Mouse (Mus musculus) regulatory T cell (primary cell): Measurements from ENCODE around the gene Cryge.
"Not testable (repeated sequence)": the region's sequence is repeated elsewhere in the genome, so short reads cannot be mapped to it uniquely, and the experiment has no call there.

Source experiments
- in situ Hi-C: fragments of 300-600 bp; cut with MboI, MseI; formaldehyde crosslinking; loops from one replicate; pipeline ENCODE4 v1.15.1; 2025; ENCODE audit warnings: high pct_unique_total_duplicates

Gene Cryge

GRCm38 (mm10) chr1:65050952-65051351 lies at the start of gene Cryge:
Gene Cryge (minus strand): TSS chr1:65051149.
- in situ Hi-C loops: not testable (repeated sequence)

GRCm38 (mm10) chr1:65096953-65097352 lies 46.0 kb upstream of the Cryge start:
- in situ Hi-C loops: no loop called here

- in situ Hi-C loops: no loop called here
Measured at GRCm38 (mm10) chr1:65091566-65091965, 40.6 kb upstream of the Cryge start.

- in situ Hi-C loops: no loop called here
Measured at GRCm38 (mm10) chr1:65090370-65090769, 39.4 kb upstream of the Cryge start.

- in situ Hi-C loops: no loop called here
Measured at GRCm38 (mm10) chr1:65088567-65089356, 37.8 kb upstream of the Cryge start.

GRCm38 (mm10) chr1:65082188-65082587 lies 31.2 kb upstream of the Cryge start, which contains the start of gene Crygb:
Gene Crygb (minus strand): TSS chr1:65082288.
- in situ Hi-C loops: no loop called here

GRCm38 (mm10) chr1:65075607-65076006 lies 24.7 kb upstream of the Cryge start:
- in situ Hi-C loops: no loop called here

GRCm38 (mm10) chr1:65073589-65073988 lies 22.6 kb upstream of the Cryge start, which contains the start of gene Crygc:
Gene Crygc (minus strand): TSS chr1:65073689.
- in situ Hi-C loops: no loop called here

GRCm38 (mm10) chr1:65067842-65068241 lies 16.9 kb upstream of the Cryge start:
- in situ Hi-C loops: no loop called here

GRCm38 (mm10) chr1:65064201-65064600 lies 13.3 kb upstream of the Cryge start:
- in situ Hi-C loops: no loop called here

- in situ Hi-C loops: no loop called here
Measured at GRCm38 (mm10) chr1:65063352-65063751, 12.4 kb upstream of the Cryge start, which contains the start of gene Crygd. Gene Crygd (minus strand): TSS chr1:65063452.

- in situ Hi-C loops: no loop called here
Measured at GRCm38 (mm10) chr1:65052140-65052539, 1.2 kb upstream of the Cryge start.

GRCm38 (mm10) chr1:65051696-65052095 lies 747 bp upstream of the Cryge start:
- in situ Hi-C loops: no loop called here

- in situ Hi-C loops: no loop called here
Measured at GRCm38 (mm10) chr1:65048781-65049180, 2.2 kb downstream of the Cryge start.

GRCm38 (mm10) chr1:65046401-65047109 lies 4.4 kb downstream of the Cryge start:
- in situ Hi-C loops: no loop called here

GRCm38 (mm10) chr1:65043433-65043832 lies 7.5 kb downstream of the Cryge start:
- in situ Hi-C loops: no loop called here

GRCm38 (mm10) chr1:65041837-65042236 lies 9.1 kb downstream of the Cryge start:
- in situ Hi-C loops: no loop called here

- in situ Hi-C loops: no loop called here
Measured at GRCm38 (mm10) chr1:65040806-65041205, 10.1 kb downstream of the Cryge start.

- in situ Hi-C loops: no loop called here
Measured at GRCm38 (mm10) chr1:65039679-65040078, 11.3 kb downstream of the Cryge start.

- in situ Hi-C loops: no loop called here
Measured at GRCm38 (mm10) chr1:65037542-65037941, 13.4 kb downstream of the Cryge start.

- in situ Hi-C loops: no loop called here
Measured at GRCm38 (mm10) chr1:65035513-65035912, 15.4 kb downstream of the Cryge start.

- in situ Hi-C loops: no loop called here
Measured at GRCm38 (mm10) chr1:65032641-65033040, 18.3 kb downstream of the Cryge start, which contains the start of gene Akr1cl. Gene Akr1cl (minus strand): TSS chr1:65032759.

GRCm38 (mm10) chr1:65028206-65028605 lies 22.7 kb downstream of the Cryge start:
- in situ Hi-C loops: no loop called here
